Mouse (Mus musculus): ENCODE results near the gene Gm20503.

Gene Gm20503

GRCm38 (mm10) chr4:59089391-59089790, 86.4 kb downstream of the Gm20503 start:
- no peak for DNase-seq (ENCODE audit: low read depth, low spot score)

All from skeletal muscle tissue, adult 2 months (tissue).